ENCODE assay signal across 7 mouse cellular contexts in genomic region chr2:34913218-34914068, GRCm38 (mm10). TPM values are rescaled to one million over a fixed set of nuclear protein-coding genes. Genes with fewer than 3 reads are reported as not detected.
DNase-seq lines count a peak whose midpoint lies in the region; ATAC-seq lines count a peak whose summit lies in the region.

Gene Phf19 (minus strand): TSS chr2:34914026.

- H3K27ac ChIP-seq in forebrain, embryonic 12.5 days, result no peak within 1 kb of the TSS
- H3K27ac ChIP-seq in hindbrain, embryonic 10.5 days, result peak within 1 kb of the TSS; percentile 82
- H3K27ac ChIP-seq in liver, embryonic 13.5 days, result peak within 1 kb of the TSS; percentile 60
- H3K27ac ChIP-seq in neural tube, embryonic 12.5 days, result no peak within 1 kb of the TSS

- H3K9ac ChIP-seq in forebrain, embryonic 12.5 days, result peak within 1 kb of the TSS; percentile 71
- peak within 1 kb of the TSS; percentile 78 for H3K9ac ChIP-seq in liver, embryonic 13.5 days
- H3K9ac ChIP-seq in neural tube, embryonic 12.5 days, result peak within 1 kb of the TSS; percentile 65

- peaks cover 23% of the 10 kb centered on the region for H3K4me1 ChIP-seq in forebrain, embryonic 12.5 days
- peaks cover 28% of the 10 kb centered on the region for H3K4me1 ChIP-seq in hindbrain, embryonic 10.5 days (replicated peaks)
- H3K4me1 ChIP-seq in liver, embryonic 13.5 days (replicated peaks), result peaks cover 28% of the 10 kb centered on the region
- peaks cover 22% of the 10 kb centered on the region for H3K4me1 ChIP-seq in neural tube, embryonic 12.5 days

- H3K36me3 ChIP-seq in forebrain, embryonic 12.5 days (replicated peaks), result no peaks in the 10 kb centered on the region
- no peaks in the 10 kb centered on the region for H3K36me3 ChIP-seq in hindbrain, embryonic 10.5 days
- peaks cover 20% of the 10 kb centered on the region; the same call in 1 of the 2 replicates for H3K36me3 ChIP-seq in liver, embryonic 13.5 days
- no peaks in the 10 kb centered on the region for H3K36me3 ChIP-seq in neural tube, embryonic 12.5 days

- peak within 1 kb of the TSS; percentile 96 for H3K4me2 ChIP-seq in forebrain, embryonic 12.5 days
- H3K4me2 ChIP-seq in liver, embryonic 13.5 days, result peak within 1 kb of the TSS; percentile 90
- H3K4me2 ChIP-seq in neural tube, embryonic 12.5 days (replicated peaks), result peak within 1 kb of the TSS; percentile 99

- DNase-seq in R1 (ENCODE audit: low read depth, low spot score), result peak; percentile 45
- peak; percentile 56 for DNase-seq in hindbrain, embryonic 10.5 days (ENCODE audit: low spot score)
- peak; percentile 32 for DNase-seq in liver, embryonic 13.5 days
- no peak for DNase-seq in right cerebral cortex, postnatal 10 days (ENCODE audit: low spot score in 2 of 2)

- H3K4me3 ChIP-seq in forebrain, embryonic 12.5 days (replicated peaks), result peak within 1 kb of the TSS; percentile 66
- H3K4me3 ChIP-seq in hindbrain, embryonic 10.5 days, result peak within 1 kb of the TSS; percentile 76
- H3K4me3 ChIP-seq in liver, embryonic 13.5 days (replicated peaks), result peak within 1 kb of the TSS; percentile 74
- peak within 1 kb of the TSS; percentile 61 for H3K4me3 ChIP-seq in neural tube, embryonic 12.5 days

- no peaks in the 10 kb centered on the region for H3K9me3 ChIP-seq in forebrain, embryonic 12.5 days
- H3K9me3 ChIP-seq in hindbrain, embryonic 10.5 days, result no peaks in the 10 kb centered on the region
- no peaks in the 10 kb centered on the region for H3K9me3 ChIP-seq in liver, embryonic 13.5 days (replicated peaks)
- no peaks in the 10 kb centered on the region for H3K9me3 ChIP-seq in neural tube, embryonic 12.5 days

- ATAC-seq in CD4-positive, CD25-positive, alpha-beta regulatory T cell, adult 4 months, result peak; percentile 59
- peak; percentile 71 for ATAC-seq in forebrain, embryonic 12.5 days (ENCODE audit: low FRiP score)
- ATAC-seq in liver, embryonic 13.5 days (ENCODE audit: low read depth), result peak; percentile 47; the same call in 1 of the 2 replicates
- peak; percentile 57 for ATAC-seq in neural tube, embryonic 12.5 days (ENCODE audit: low FRiP score, low read depth)

- peaks cover 48% of the 10 kb centered on the region for H3K27me3 ChIP-seq in forebrain, embryonic 12.5 days
- peaks cover 62% of the 10 kb centered on the region for H3K27me3 ChIP-seq in hindbrain, embryonic 10.5 days (ENCODE audit: insufficient read depth, poor library complexity, severe bottlenecking)
- H3K27me3 ChIP-seq in liver, embryonic 13.5 days, result peaks cover 39% of the 10 kb centered on the region
- peaks cover 45% of the 10 kb centered on the region for H3K27me3 ChIP-seq in neural tube, embryonic 12.5 days (replicated peaks)

- WGBS in forebrain, embryonic 12.5 days, result under 1% methylated on average over 52 of the region's 64 CpGs
- WGBS in hindbrain, embryonic 10.5 days, result under 1% methylated on average over 64 of the region's 64 CpGs
- under 1% methylated on average over 62 of the region's 64 CpGs for WGBS in liver, embryonic 13.5 days (ENCODE audit: insufficient replicate concordance)
- WGBS in neural tube, embryonic 12.5 days, result under 1% methylated on average over 61 of the region's 64 CpGs

RNA-seq across cellular contexts. Expression of gene Phf19, which starts in this region (rescaled TPM):
- polyA plus RNA-seq in CD4-positive, CD25-positive, alpha-beta regulatory T cell, adult 4 months (2017; shearing (Covaris generic)), result 1 to 10 TPM; 1.9 TPM
- 3.9 and 6.1 TPM in 2 replicates for polyA plus RNA-seq in forebrain, embryonic 12.5 days (2016; fragmentation: Nextera tagmentation; extraction: Ambion mirVana)
- 1.9 and 2.1 TPM in 2 replicates for polyA plus RNA-seq in hindbrain, embryonic 10.5 days (2016; fragmentation: Nextera tagmentation; extraction: Ambion mirVana)
- 2.3 and 3.0 TPM in 2 replicates for polyA plus RNA-seq in liver, embryonic 13.5 days (2015; fragmentation: Nextera tagmentation; extraction: Ambion mirVana)
- polyA plus RNA-seq in neural tube, embryonic 12.5 days (2016; fragmentation: Nextera tagmentation; extraction: Ambion mirVana), result 1.1 and 1.3 TPM in 2 replicates

Comparison
In these comparisons a context has a peak if more than half of its experiments do, and no peak if none do; other contexts are left out.
1. DNase-seq: peak in R1 (single experiment), hindbrain, embryonic 10.5 days (single experiment) and liver, embryonic 13.5 days (single experiment); none in right cerebral cortex, postnatal 10 days (0 of 2).
2. H3K27ac ChIP-seq: peak in hindbrain, embryonic 10.5 days (single experiment) and liver, embryonic 13.5 days (single experiment); none in forebrain, embryonic 12.5 days (single experiment) and neural tube, embryonic 12.5 days (single experiment).
3. Peak in every context shown above with its lines, with median percentiles within 50 percentile points of each other: ATAC-seq, H3K4me2 ChIP-seq, H3K4me3 ChIP-seq and H3K9ac ChIP-seq.